Mouse (Mus musculus): ENCODE measurements around the gene Maml1.
"Not testable (repeated sequence)": the region's sequence is repeated elsewhere in the genome, so short reads cannot be mapped to it uniquely, and the experiment has no call there.

Gene Maml1

DNA sequence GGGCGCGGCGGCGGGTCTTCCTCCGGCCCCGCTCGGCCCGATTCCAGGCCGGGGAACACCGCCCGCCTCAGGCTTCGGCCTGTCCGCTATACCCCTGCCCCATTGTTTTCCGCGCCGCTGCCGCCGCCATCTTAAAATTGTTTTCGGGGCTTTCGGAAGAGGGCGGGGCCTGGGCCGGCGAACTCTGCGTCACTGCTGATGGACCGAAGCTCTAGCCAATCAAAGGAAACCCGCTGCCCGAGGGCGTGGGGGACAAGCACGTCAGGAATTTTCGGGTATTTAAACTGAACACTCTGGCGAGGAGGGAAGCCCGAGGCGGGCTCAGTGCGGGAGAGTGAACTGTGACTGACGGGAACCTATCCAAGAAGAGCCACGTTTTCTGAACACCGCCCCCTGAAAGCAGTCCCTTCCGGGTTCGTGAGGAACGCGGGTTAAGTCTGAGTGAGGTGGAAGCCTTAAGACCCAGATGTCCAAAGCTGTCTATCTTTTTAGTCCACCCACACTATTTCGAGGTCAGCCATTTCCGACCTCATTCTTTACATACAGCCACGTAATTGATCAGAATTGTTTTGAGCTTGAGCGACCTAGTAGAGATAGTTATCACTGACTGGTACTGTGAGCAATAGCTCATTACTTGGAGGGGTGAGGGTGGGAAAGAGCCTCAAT lies at the start of gene Maml1:
Gene Maml1 (minus strand): TSS at position 122 of the 666 bp plus-strand sequence.
- peak; percentile 97 for DNase-seq (ENCODE audit: low spot score)

GRCm38 (mm10) chr11:50336891-50337290 lies 44.8 kb upstream of the Maml1 start:
- DNase-seq (ENCODE audit: low spot score) = no peak

DNA sequence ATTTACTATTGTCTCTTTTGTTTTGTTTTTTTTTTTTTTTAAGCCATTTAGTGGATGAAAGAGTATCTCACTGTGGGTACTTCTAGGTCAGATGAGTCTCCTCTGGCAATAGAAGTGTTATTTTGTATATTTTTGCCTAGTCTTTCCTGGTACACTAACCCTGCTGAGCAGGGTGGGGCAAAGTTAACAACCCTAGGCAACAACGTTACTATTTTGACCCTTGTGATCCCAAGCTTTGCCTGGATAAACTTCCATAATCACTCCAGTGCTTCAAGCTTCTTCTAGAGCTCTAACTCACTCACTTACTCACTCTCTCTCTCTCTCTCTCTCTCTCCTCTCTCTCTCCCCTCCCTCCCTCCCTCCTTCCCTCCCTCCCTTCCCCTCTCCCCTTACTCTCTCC lies 44.0 kb upstream of the Maml1 start:
- DNase-seq (ENCODE audit: low spot score) = no peak

- no peak for DNase-seq (ENCODE audit: low spot score)
Measured at GRCm38 (mm10) chr11:50333181-50333580, 41.1 kb upstream of the Maml1 start.

GRCm38 (mm10) chr11:50329378-50329777 lies 37.3 kb upstream of the Maml1 start:
- DNase-seq (ENCODE audit: low spot score) = no peak

DNA sequence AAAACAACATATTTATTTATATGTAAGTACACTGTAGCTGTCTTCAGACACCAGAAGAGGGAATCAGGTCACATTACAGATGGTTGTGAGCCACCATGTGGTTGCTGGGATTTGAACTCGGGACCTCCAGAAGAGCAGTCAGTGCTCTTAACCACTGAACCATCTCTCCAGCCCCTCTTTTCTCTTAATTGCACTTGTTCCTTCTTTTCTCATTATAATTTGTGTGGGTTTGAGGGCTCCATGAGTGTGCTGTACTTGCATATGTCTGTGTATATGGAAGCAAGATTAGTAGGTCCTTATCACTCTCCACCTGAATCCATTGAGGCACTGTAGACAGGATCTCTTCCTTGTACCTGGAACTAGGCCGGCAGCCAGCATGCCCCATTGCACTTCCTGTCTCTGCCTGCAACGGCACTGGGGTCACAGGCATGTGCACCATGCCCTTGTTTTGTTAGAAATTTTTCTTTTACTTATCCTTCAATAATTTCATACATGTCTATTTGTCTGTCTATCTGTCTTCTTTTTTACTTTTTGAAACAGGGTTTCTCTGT lies 36.0 kb upstream of the Maml1 start:
- DNase-seq (ENCODE audit: low spot score) = no peak

DNA sequence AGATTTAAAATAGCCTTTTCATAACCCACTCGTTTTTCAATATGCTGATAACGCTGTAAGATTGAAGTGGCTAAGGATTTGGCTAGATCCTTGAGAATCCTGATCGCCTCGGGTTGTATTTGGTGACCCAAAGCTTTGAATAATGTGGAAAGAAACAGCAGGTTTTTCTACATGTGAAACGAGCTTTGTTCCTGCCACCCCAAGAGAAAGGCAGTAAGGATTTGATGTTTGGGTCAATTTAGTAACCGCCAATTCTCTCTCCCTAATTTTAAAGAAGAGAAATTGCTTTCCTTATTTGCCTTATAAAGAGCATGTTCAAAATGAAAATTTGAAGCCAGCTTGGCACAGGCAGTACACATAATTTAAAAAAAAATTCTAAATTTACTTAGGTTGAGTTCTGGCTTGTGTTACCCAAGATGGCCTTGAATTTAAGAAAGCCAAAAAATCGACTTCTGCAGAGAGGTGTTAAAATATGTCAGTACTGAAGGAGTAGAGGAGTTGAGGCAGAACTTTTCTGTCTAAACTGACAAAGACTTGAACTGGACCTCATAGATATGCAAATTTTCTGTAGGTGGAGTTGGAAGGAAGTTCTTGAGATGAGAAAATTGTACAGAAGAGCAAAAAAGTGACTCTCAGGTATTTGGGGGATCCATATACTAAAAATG lies 34.3 kb upstream of the Maml1 start:
- DNase-seq (ENCODE audit: low spot score) = no peak

DNA sequence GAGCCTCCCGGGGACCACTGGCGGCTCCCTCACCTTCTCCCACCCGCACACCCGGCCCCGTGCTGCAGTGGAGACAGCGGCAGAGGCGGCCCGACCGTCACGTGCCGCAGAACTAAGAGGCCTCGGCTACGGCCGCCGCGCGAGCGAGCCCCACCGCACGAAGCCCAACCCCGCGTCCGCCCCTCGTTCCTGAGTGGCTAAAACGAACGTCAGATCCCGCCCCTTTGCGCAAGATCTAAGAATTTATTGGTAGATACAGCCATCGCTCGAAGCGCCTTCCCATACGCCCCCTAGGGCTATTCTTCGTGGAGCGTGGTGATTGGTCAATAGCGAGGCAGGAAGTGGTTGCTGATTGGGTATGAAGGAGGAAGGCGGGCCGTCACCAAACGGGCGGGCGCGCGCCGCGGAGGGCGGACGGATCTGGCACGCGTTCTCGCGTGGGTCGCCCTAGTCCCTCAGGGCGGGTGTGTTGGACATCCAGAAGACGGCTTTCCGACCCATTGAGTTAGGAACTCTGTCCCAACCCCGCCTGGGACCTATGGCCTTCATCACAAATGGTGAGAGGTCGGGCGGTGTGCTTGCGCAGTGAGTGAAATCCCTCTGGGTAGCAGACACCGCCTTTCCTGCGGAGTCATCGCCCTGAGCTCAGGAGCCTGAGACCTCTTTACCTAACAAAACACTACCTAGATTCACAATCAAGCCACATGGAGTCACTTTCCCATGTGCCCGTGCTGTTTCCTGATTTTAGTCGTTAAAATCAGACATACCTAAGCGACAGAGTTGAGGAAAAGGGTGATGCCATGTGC lies 33.6 kb upstream of the Maml1 start, which contains the start of gene Canx:
Gene Canx (minus strand): TSS at position 178 of the 806 bp plus-strand sequence.
- peak; percentile 98 for DNase-seq (ENCODE audit: low spot score)

DNA sequence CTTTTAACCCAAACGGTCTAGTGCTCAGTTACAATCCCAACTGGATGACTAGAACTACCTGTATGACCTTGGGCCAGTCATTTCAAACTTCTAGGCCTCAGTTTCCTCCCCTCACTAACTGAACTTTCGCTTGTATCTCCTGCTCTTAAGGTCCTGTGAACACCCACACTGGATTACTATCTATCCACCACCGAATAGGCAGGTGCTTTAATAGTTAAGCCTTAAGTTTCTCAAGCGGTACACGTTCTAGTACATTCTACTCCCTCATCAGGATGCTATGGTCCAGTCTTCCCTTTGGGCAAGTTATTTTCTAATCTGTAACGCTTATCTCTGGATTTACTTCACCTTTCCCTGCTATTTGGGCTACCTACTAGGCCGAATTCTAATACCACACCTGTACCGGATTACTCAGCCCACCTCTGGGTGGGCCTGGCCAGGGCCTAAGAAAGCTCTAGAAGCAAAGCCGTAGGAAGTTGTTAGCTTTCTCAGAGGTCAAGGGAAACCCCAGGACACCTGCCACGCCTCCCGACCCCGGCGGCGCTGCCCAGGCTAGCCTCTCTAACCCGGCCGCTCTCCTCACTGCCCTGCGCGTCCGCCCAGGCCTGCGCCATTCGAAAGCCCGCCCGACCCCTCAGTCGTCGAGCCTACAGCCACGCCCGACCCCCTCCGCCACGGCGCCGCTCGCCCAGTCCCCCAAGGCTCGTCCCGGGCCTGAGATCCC lies 32.8 kb upstream of the Maml1 start:
- DNase-seq (ENCODE audit: low spot score) = no peak

- no peak for DNase-seq (ENCODE audit: low spot score)
Measured at GRCm38 (mm10) chr11:50323843-50324242, 31.7 kb upstream of the Maml1 start.

DNA sequence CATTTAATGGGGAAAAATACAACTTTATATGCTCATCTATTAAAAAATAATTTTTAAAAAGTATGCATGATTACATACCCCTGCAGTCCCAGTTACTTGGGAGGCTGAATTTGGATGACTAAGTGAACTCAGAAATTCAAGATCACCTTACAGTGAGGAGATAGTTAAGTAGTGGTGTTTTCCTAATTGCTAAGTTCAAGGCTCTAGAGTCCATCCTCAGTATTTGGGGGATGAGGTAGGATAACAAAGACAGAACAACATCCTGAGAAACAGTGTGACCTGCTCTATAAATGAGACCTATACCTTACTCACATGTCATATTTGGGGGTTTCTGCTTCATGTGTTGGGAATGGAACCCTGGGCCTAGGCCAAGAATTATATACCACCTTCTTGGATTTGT lies 30.2 kb upstream of the Maml1 start:
- DNase-seq (ENCODE audit: low spot score) = no peak

- no peak for DNase-seq (ENCODE audit: low spot score)
Measured at GRCm38 (mm10) chr11:50321239-50321638, 29.1 kb upstream of the Maml1 start.

DNA sequence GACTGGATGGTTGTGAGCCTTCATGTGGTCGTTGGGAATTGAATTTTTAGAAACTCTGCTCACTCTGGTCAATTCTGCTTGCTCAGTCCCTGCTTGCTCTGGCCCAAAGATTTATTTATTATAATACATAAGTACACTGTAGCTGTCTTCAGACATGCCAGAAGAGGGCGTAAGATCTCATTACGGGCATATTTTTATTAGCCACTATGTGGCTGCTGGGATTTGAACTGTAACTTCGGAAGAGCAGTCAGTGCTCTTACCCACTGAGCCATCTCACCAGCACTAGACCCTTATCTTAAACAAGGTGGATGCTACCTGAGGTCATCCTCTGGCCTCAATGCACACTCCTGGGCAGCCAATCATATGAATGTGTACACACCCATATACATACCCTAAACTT lies 27.2 kb upstream of the Maml1 start:
- DNase-seq (ENCODE audit: low spot score) = not testable (repeated sequence)

GRCm38 (mm10) chr11:50312803-50313202 lies 20.7 kb upstream of the Maml1 start:
- DNase-seq (ENCODE audit: low spot score) = no peak

- DNase-seq (ENCODE audit: low spot score) = no peak
Measured at GRCm38 (mm10) chr11:50303406-50303805, 11.3 kb upstream of the Maml1 start.

DNA sequence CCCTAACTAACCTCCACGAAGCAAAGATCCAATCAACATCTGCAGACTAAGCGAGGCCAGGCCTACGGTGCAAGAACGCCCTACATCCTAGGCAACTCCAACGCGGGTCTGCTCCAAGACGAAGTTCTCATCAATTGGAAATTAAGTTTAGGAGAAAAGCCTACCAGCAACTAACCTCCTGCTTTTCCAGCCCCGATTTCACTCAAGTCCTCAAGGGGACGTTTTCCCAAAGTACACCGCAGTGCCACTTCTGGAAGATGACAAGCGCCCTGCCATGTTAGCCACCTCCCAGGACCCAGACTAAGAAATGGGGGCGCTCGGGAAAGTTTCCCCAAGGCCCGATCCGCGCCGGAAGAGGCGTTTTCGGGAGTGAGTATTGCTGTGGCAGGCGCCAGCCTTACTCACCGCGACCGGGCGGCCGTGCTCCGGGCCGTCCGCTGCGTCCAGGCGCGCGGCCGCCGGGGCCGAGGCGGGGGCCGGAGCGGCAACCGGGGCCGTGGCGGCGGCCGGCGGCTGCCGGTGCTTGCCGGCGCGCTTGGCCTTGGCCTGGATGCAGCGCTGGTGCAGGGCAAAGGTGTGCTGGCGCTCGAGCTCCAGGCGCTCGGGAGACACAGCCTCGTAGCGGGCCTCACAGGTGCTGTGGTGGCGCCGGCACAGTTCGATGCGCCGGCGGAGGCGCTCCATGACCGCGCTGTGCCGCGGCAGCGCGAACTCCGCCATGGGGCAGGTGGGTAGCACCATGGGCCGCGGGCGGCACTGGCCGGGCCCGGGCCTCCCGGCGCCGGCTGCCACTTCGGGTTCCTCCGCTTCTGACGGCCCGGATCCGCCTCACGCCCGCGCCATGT lies 568 bp downstream of the Maml1 start:
- DNase-seq (ENCODE audit: low spot score) = peak; percentile 31

GRCm38 (mm10) chr11:50290486-50291225 lies 1.5 kb downstream of the Maml1 start:
- DNase-seq (ENCODE audit: low spot score) = no peak

DNA sequence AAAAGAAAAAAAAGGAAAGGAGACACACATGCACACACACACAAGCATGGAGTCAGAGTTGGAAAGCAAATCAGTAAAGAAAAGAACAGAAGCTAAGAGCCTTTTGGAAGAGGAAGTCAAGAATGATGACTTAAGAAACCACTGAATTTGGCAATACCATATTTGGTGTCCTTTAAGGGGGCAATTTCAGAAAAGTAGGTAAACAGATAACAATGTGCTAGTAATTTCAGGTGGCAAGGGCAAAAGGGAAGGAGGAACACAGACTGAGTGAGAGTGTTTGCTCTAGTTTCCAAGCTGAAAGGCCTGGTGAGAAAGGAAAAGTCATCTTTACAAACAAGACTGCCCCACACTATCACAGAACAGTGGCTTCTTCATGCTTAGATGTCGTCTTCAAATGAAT lies 5.7 kb downstream of the Maml1 start:
- no peak for DNase-seq (ENCODE audit: low spot score)

DNA sequence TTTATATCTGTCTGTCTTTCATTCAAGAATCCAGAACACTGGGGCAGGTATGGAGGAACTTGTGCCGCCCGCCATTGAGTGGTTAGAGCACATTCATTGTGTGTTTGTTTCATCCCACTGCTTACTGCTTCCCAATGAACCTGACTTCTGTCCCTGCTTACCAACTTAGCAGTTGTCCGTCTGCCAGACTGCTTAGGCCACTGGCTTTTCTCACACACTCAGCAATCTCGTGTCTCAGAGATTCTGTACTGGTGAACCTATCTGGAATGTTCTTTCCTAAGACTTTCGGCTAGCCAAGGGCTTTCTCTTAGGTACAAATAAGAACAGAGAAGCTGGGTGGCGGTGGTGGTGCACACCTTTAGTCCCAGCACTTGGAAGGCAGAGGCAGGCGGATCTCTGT lies 6.4 kb downstream of the Maml1 start:
- DNase-seq (ENCODE audit: low spot score) = no peak

- no peak for DNase-seq (ENCODE audit: low spot score)
Measured at GRCm38 (mm10) chr11:50285263-50285662, 6.8 kb downstream of the Maml1 start.
